Mouse (Mus musculus) testis, postnatal 14 days (tissue): ENCODE measurements around the gene Nme2.

Source experiments
- DNase-seq: peaks from one replicate; pipeline ENCODE4 v3.0.0; 2021; ENCODE audit warnings: low spot score

Gene Nme2

DNA sequence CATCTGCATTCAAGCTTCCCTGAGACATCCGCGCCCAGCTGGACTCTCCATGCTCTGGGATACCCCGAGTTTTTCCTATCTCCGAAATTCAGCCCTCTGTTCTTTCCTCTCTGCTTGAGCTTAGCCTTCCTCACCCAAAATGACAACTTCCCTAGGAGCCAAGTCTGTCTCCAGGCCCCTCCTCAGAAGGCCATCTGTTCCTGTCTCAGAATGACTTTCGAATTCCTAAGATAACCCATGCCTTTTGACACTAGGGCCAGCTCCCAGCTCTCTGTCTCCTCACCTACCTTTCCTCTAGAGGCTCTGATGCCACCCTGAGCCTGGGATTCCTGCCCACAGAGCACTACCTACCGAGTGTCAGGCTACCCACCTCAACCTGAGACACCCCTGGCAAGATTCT is at the start of gene Nme2:
Gene Nme2, minus strand, starts transcription at position 101 of the 400 bp plus-strand sequence.
- DNase-seq = no peak

DNA sequence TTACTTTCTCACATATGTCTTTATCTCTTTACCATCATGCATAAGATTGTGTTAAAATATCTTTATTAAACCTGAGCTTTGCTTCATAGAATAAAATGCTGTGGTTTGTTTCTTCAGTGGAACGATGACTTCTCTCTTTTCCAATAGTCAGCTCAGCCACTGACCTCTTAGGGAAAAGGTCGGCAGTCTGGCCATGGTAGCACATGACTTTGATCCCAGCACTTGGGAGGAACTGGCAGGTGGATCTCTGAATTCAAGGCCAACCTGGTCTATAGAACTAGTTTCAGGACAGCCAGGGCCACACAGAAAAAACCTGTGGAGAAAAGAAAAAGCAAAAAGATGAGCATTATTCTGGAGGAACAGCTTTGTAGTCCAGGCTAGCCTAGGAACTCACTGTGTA is 47.3 kb upstream of the Nme2 start:
- DNase-seq = no peak

- no peak for DNase-seq
Measured at GRCm38 (mm10) chr11:93999276-93999675, 43.2 kb upstream of the Nme2 start.

- peak; percentile 42 for DNase-seq
Measured at GRCm38 (mm10) chr11:93997141-93997775, 41.2 kb upstream of the Nme2 start.

DNA sequence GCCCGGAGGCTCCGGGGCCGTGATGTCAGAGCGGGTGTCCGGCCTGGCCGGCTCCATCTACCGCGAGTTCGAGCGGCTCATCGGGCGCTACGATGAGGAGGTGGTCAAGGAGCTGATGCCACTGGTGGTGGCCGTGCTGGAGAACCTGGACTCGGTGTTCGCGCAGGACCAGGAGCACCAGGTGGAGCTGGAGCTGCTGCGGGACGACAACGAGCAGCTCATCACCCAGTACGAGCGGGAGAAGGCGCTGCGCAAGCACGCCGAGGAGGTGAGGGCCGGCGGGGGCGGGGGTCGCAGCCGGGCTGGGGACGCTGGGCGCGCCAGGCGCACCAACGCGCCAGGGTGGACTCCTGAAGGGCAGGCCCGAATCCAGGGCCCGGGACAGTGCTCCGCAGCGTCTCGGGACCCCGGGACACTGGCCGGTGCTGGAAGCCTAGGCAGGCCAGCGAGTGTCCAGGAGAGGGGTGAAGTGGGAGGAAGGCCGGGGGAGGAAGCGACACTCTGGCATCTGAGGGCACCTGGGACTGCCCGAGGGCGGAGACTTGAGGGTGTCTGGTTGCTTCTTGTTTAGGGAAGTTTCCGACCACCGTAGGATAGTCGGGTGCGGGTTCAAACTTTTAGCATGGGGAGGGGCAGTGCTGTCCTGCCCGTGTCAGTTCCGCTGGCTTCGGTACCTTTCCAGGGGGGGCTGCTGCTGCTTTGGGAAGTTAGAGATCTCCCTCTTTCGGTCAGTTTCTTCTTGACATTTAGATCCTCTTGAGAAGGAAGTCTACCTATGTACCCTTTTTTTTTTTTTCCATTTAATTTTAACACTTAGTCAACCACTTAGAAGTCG is 40.5 kb upstream of the Nme2 start:
- peak; percentile 75 for DNase-seq

DNA sequence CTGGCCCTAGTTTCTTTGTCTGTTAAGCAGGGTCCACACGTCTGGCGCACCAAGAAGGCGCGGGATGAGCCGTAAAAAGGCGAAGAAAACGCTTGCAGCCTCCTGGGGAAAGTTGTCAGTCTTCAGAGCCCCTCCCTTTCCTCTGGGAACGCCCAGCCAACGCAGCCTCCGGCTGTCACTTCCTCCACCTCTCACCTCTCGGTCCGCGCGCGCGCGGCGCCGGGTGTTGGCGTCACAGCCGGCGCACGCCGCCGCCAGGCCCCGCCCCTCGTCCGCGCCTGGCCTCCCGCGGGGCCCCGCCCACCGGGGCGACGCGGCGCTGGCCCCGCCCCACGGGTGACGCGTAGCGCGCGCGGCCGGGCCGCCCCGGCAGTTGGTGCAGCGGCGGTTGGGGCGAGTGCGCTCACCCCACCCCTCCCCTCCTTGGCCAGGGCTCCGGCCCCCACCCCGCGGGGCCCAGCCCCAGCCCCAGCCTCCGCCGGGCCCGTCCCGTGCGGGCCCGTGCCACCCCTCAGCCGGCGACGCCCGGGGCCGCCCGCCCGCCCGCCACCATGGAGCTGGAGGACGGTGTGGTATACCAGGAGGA is 39.8 kb upstream of the Nme2 start, which contains the start of gene Spag9:
Gene Spag9, plus strand, starts transcription at position 372 of the 586 bp plus-strand sequence.
- DNase-seq = peak; percentile 93

DNA sequence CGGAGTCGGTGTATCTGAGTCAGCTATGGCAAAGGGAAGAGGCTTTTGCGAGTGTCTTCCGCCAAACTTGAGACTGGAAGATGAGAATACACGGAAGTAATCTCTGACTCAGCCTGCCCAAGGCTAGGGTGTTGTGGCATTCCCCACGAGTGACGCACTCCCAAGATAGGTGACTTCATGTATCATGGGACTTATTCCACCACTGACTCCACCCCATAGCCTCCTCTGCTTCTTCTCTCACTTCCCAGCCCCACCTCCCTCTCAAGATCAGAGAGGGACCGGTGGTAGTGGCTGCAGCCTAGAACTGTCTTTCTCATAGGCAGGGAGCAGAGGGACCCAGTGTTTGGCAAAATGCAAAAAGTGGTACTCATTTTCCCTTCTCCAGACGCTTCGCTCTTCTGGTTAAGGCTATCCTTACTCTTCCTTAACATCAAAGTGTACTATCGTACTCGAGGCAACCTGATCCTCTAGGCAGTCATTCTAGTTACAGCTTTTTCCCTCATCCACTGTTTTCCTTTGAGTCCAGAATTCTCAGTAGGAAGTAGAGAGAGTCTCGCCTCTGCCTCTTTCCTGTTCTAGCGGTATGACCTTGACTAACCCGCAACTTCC is 39.2 kb upstream of the Nme2 start:
- DNase-seq = peak; percentile 83

- DNase-seq = no peak
Measured at GRCm38 (mm10) chr11:93994531-93994930, 38.5 kb upstream of the Nme2 start.

DNA sequence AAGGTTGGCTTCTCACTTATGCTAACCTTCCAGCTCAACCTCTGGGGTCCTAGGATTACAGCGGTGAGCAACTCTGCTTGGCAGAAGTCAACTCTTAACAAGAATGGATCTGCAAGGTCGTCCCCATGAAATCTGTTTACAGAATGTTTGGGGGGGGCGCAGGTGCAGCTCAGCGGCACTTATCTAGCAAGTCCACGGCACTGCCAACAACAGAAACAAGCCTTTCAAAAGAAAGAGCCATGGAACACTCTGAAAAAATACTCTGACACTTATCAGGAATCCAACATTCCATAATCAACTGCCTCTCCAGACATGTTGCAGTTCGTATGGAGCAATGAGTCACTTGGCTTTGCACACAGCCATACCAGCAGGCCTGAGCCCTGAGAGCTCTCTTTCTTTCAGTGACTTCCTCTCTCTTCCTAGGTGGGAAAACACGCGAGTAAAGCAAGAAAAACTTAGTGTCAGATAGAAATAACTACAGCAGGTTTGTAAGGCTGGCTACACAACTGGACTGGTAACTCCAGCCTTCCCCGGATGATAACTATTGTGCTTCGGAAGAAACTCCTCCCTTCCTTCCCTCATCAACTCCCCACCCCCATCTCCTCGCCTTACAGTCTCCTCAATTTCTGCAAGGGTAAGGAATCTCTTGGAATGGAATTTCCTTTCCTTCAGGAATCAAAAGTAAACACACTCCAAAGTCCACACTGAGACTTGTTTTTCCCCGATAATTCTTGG is 32.4 kb upstream of the Nme2 start:
- no peak for DNase-seq

GRCm38 (mm10) chr11:93987625-93988327 is 31.7 kb upstream of the Nme2 start:
- no peak for DNase-seq

DNA sequence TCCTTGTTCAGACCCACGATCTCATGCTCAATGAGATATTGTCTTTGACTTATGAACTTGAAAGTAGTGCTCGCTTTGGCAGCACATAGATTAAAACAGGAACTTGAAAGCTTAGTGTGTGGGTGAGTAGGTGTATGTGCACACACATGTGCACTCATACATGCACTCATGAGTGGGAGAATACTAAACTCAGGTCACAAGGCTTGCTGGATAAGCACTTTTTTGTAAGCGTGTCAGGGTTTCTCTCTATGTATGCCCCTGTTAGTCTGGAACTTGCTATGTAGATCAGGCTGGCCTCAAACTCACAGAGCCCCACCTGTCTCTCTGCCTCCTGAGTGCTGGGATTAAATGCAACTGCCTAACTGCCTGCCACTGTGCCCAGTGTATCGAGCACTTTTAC is 31.0 kb upstream of the Nme2 start:
- DNase-seq = no peak

DNA sequence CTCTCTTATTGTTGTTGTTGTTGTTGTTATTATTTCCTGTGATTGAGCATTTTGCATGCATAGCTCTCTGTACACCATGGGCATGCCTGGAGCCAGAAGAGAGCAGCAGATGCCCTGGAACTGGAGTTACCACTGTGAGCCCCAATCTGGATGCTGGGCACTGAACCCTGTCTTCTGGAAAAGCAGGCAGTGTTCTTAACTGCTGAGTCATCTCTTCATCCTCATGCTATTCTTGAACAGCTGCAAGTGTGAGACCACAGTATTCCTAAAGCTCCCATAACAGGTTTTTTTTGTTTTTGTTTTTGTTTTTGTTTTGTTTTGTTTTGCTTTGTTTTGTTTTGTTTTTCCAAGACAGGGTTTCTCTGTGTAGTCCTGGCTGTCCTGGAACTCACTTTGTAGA is 30.2 kb upstream of the Nme2 start:
- DNase-seq = no peak

DNA sequence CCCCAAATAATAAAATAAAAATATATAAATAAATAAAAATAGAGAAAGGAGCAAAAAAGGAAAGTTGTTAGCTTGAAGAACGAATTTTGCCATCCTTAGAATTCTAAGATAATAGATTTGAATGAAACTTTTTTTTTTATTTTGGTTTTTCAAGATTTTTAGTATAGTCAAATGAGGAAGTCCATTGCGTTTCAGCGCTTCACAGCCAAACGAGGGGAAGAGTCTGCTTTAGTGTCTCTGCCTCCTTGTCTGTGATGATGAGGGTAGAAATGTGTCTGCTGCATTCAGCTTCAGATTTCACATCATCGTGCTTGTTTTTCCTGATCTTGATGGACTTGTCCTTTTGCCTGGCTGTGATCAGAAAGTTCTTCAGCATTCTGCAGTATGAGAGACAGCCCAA is 29.2 kb upstream of the Nme2 start:
- DNase-seq = no peak

DNA sequence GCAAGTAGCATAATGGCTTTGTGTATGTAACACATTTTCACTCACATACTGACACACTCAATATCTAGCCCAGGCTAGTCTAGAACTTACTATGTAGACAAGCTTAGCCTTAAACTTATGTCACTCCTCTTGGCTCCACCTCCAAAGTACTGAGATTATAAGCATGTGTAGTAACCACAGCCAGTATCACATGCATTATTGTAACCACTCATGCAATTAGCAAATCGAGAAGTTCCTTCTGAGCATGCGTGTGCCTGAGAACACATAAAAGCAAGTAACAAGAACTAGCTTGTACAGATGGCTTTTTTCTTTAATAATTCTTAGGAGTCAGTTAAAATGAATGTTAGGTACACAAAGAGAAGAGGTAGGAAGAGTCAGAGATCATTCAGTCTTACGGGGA is 28.6 kb upstream of the Nme2 start:
- no peak for DNase-seq

DNA sequence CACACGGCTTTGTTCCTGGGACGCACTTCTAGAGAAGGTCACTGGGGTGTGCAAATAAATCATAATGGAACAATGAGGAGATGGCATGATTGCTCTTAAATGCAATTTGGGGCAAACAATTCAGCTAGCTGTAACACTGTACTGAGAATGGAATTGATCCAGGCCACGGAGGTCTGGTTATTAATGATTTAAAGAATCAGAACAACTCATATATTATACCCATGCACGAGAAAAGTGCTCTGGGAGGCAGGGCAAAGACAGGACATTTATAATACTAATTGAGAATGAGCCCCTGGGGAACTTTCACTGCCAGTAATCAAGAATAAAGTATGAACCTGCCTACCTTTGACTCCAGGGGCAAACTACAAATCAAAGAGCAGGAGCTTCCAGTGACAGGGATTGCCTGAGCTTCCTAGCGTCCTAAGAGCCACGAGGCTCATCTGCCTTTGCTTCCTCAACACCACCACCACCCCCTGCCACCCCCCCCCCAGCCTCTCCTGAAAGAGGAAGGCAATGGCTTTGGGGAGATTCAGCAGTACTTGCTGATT is 23.5 kb upstream of the Nme2 start:
- DNase-seq = no peak

GRCm38 (mm10) chr11:93972951-93973350 is 16.9 kb upstream of the Nme2 start:
- no peak for DNase-seq

GRCm38 (mm10) chr11:93969799-93970198 is 13.7 kb upstream of the Nme2 start:
- DNase-seq = no peak

DNA sequence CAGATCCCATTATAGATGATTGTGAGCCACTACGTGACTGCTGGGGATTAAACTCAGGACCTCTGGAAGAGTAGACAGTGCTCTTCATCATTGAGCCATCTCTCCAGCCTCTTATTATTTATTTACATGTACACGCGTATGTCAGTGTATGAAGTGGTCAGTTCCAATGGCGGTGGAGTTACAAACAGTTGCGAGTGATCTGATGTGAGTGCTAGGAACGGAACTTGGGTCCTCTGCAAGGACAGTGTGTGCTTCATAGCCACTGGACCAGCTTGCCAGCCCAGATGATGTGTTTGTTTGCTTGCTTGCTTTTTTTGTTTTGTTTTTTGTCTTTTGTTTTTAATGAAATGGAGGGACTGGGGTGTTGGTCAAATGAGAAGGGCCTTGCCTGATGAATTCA is 13.1 kb upstream of the Nme2 start:
- no peak for DNase-seq

DNA sequence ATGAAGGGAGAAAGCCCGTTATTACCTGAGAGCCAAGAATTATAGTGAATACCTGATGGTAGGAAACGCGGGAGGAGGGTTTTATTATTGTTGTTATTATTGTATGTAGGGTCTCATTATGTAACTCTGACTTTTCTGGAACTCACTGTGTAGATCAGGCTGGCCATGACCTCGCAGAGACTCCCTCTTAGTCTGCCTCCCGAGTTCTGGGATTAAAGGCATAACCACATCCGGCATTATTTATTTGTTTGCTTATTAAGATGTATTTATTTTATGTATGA is 12.7 kb upstream of the Nme2 start:
- DNase-seq = no peak

DNA sequence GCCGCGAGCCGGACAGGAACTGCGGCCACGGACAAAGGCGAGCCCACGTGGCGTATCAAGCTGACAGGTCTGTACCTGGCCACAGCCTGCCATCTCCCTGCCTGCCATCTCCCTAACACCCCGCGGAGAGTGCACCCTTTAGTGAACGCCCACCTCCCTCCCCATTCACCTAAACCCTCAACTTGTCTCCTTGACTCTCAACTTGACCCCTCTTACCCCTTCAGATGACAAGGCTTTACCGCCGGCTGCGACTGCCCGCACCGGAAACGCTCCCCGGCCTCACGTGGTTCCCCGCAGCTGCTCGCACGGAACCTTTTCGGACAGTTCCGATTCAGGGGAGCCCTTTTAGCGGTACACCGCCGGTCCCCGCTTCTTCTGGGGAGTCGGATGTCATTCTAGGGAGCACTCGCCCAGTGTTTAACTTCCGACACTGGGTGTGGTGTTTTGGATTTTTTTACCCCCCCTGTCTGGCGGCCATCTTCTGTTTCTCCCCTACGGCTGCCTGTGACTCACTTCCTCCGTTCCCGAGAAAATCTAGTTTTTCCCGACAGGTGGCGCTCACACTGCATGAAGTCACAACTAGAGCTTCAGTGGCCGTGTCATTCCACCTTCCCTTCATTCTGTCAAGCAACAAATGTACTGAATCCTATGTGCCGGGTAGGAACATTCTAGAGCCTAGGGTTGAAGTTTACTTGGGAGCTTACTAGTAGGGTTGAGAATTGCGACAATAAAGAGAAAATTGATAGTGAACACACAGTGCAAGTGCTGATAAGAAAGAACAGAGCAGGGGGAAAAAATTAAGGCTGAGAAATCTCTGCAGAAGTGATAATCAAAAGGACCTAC is 12.2 kb upstream of the Nme2 start, which contains the start of the genes Gm20390 and Nme1:
Gene Gm20390, minus strand, starts transcription at position 289 of the 843 bp plus-strand sequence.
Gene Nme1, minus strand, starts transcription at position 517 of the 843 bp plus-strand sequence.
- peak; percentile 94 for DNase-seq
